ENCODE assay signal across 8 mouse cellular contexts in the genomic region with DNA sequence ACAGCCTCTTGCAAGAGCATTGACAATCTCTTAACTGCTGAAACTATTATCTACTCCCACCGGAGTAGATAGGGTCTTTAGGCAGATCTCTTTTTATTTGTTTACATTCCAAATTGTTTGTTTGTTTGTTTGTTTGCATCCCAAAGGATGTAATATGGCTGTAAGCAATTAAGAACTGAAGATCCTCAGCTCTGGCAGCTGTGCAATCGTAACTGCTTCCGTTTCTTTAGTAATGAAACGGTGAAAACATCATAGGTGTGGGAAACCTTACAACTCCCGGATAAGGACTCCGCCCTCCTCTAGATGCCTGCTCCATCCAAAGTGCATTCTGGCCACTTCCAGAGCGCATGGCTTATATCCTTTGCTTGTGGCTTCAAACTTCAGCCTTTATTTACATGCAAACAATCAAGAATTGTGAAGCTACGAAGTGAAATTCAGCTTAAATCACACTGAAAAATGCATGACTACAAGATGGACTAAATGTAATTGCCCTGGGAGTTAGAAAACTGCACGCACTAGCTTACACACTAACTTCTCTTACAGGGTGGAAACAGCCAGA. TPM values are rescaled to one million over a fixed set of nuclear protein-coding genes. Genes with fewer than 3 reads are reported as not detected.
DNase-seq lines count a peak whose midpoint lies in the region; ATAC-seq and TF ChIP-seq lines count a peak whose summit lies in the region.

No protein-coding gene starts in this region.

- H3K4me2 ChIP-seq in heart, embryonic 14.5 days (ENCODE audit: low read length): peak overlapping the region; percentile 87
- peak overlapping the region; percentile 68 for H3K4me2 ChIP-seq in forebrain, postnatal 0 days (ENCODE audit: low read depth)
- peak overlapping the region; percentile 85 for H3K4me2 ChIP-seq in liver, postnatal 0 days (ENCODE audit: low read depth, low read length)

- H3K4me1 ChIP-seq in heart, embryonic 14.5 days (ENCODE audit: control insufficient read depth in 2 of 2, insufficient read depth in 2 of 2, low read length in 2 of 2): peaks cover 7 to 28% of the 10 kb centered on the region in 2 experiments
- H3K4me1 ChIP-seq in G1E (ENCODE audit: insufficient read depth, low read depth, low read length): peaks cover 27% of the 10 kb centered on the region
- peaks cover 7% of the 10 kb centered on the region for H3K4me1 ChIP-seq in forebrain, postnatal 0 days (ENCODE audit: insufficient read depth)
- H3K4me1 ChIP-seq in liver, postnatal 0 days (ENCODE audit: insufficient read depth): peaks cover 24% of the 10 kb centered on the region

- peaks cover 20% of the 10 kb centered on the region for H3K36me3 ChIP-seq in heart, embryonic 14.5 days (ENCODE audit: control insufficient read depth, insufficient read depth, low read length)
- H3K36me3 ChIP-seq in G1E (replicated peaks): peaks cover 36% of the 10 kb centered on the region
- 0 out of 2 replicates have a peak, but pooled peaks cover 5% of the 10 kb centered on the region for H3K36me3 ChIP-seq in forebrain, postnatal 0 days (ENCODE audit: insufficient read depth)
- H3K36me3 ChIP-seq in liver, postnatal 0 days (replicated peaks; ENCODE audit: insufficient read depth, low read length): peaks cover 16% of the 10 kb centered on the region

- peak overlapping the region; percentile 84 for H3K9ac ChIP-seq in heart, embryonic 14.5 days (ENCODE audit: low read length)
- peak overlapping the region; percentile 53 for H3K9ac ChIP-seq in forebrain, postnatal 0 days
- H3K9ac ChIP-seq in liver, postnatal 0 days (replicated peaks): peak overlapping the region; percentile 85

- no peak for TF ChIP-seq EP300 in liver, postnatal 0 days (IDR thresholded peaks at IDR 0.05; ENCODE audit: low read depth)

- intact Hi-C loops in heart, postnatal 14 days (cut with DNase I): no loop called here

- ATAC-seq in heart, embryonic 14.5 days (ENCODE audit: insufficient number of reproducible peaks, insufficient read depth, low FRiP score, low read depth): no peak
- no peak for ATAC-seq in G1E (ENCODE audit: extremely low read depth, insufficient number of reproducible peaks, low FRiP score, poor library complexity, severe bottlenecking)
- no peak for ATAC-seq in forebrain, postnatal 0 days
- ATAC-seq in liver, postnatal 0 days: no peak

- no peaks in the 10 kb centered on the region for H3K27me3 ChIP-seq in heart, embryonic 14.5 days (ENCODE audit: control insufficient read depth, insufficient read depth, low read length)
- peaks cover 3% of the 10 kb centered on the region; the same call in 1 of the 2 replicates for H3K27me3 ChIP-seq in G1E (ENCODE audit: insufficient read depth, low read length)
- no peaks in the 10 kb centered on the region for H3K27me3 ChIP-seq in forebrain, postnatal 0 days (ENCODE audit: insufficient read depth, low read length)
- no peaks in the 10 kb centered on the region for H3K27me3 ChIP-seq in liver, postnatal 0 days (ENCODE audit: insufficient read depth, low read length)

- WGBS in heart, embryonic 14.5 days: 12% methylated on average over 9 of the region's 9 CpGs
- 10% methylated on average over 9 of the region's 9 CpGs for WGBS in forebrain, postnatal 0 days
- WGBS in liver, postnatal 0 days (ENCODE audit: insufficient replicate concordance): 7% methylated on average over 9 of the region's 9 CpGs

- H3K4me3 ChIP-seq in heart, embryonic 14.5 days (ENCODE audit: control insufficient read depth in 1 of 2, insufficient read depth in 1 of 2, low read depth in 1 of 2, low read length in 2 of 2): peak overlapping the region; percentile 91 to 93
- H3K4me3 ChIP-seq in G1E (ENCODE audit: low read depth, low read length): peak overlapping the region; percentile 88
- peak overlapping the region; percentile 77 for H3K4me3 ChIP-seq in forebrain, postnatal 0 days (ENCODE audit: low read depth, low read length)
- peak overlapping the region; percentile 84 for H3K4me3 ChIP-seq in liver, postnatal 0 days (ENCODE audit: low read depth, low read length)

- H3K27ac ChIP-seq in heart, embryonic 14.5 days (replicated peaks in 1 of 2; ENCODE audit: control insufficient read depth in 1 of 2, insufficient read depth in 1 of 2, low read depth in 2 of 2, low read length in 2 of 2): peak overlapping the region in 1 of 2 experiments; percentile 48; a peak in 1 of 4 replicates
- H3K27ac ChIP-seq in forebrain, postnatal 0 days (ENCODE audit: low read depth, low read length): no peak overlapping the region
- peak overlapping the region; percentile 75 for H3K27ac ChIP-seq in liver, postnatal 0 days (ENCODE audit: low read depth)

- no peak for DNase-seq in heart, postnatal 14 days
- no peak for DNase-seq in G1E (ENCODE audit: low spot score)
- DNase-seq in forebrain, postnatal 0 days: no peak
- no peak for DNase-seq in liver, postnatal 0 days
- DNase-seq in adrenal gland, adult (ENCODE audit: inconsistent age in 2 of 2, low spot score in 1 of 2): no peak
- DNase-seq in adrenal gland, postnatal 36 days: no peak
- no peak for DNase-seq in layer of hippocampus, adult 9-11 months

- TF ChIP-seq CTCF in G1E (IDR thresholded peaks at IDR 0.05; ENCODE audit: low read depth, low read length): no peak
- TF ChIP-seq CTCF in forebrain, postnatal 0 days (IDR thresholded peaks at IDR 0.05; ENCODE audit: low read depth): no peak
- TF ChIP-seq CTCF in liver, postnatal 0 days (IDR thresholded peaks at IDR 0.05; ENCODE audit: low read depth): no peak

- no peaks in the 10 kb centered on the region for H3K9me3 ChIP-seq in heart, embryonic 14.5 days (ENCODE audit: control insufficient read depth, low read length)
- no peaks in the 10 kb centered on the region for H3K9me3 ChIP-seq in G1E (replicated peaks)
- no peaks in the 10 kb centered on the region for H3K9me3 ChIP-seq in forebrain, postnatal 0 days (ENCODE audit: low read length)
- H3K9me3 ChIP-seq in liver, postnatal 0 days (ENCODE audit: low read length): no peaks in the 10 kb centered on the region

RNA-seq across cellular contexts. Expression of a gene that starts 0.7 kb away (rescaled TPM):
- 3.7 and 4.0 TPM in 2 replicates for polyA plus RNA-seq in heart, embryonic 14.5 days (2014; fragmentation: Nextera tagmentation; extraction: Ambion mirVana)
- 1 to 10 TPM; 2.1 TPM for total RNA-seq in heart, postnatal 14 days (2021)
- total RNA-seq in G1E (2014; fragmentation: Nextera tagmentation): 6.1 and 8.0 TPM in 2 replicates
- 14.5 and 17.6 TPM in 2 replicates for total RNA-seq in G1E (2017)
- 1.6 and 2.3 TPM in 2 replicates for polyA plus RNA-seq in G1E (2012)
- total RNA-seq in forebrain, postnatal 0 days (2014; rRNA removed): 2.2 and 2.4 TPM in 2 replicates
- 0.92 and 1.4 TPM in 2 replicates for polyA plus RNA-seq in forebrain, postnatal 0 days (2015; fragmentation: Nextera tagmentation; extraction: Ambion mirVana)
- polyA plus RNA-seq in liver, postnatal 0 days (2015; fragmentation: Nextera tagmentation; extraction: Ambion mirVana): 1.8 and 2.4 TPM in 2 replicates
- total RNA-seq in adrenal gland, postnatal 36 days (2021): 1 to 10 TPM; 2.6 to 2.7 TPM

RNA-seq across cellular contexts. Expression of a gene that starts 48.7 kb away (rescaled TPM):
- polyA plus RNA-seq in heart, embryonic 14.5 days (2014; fragmentation: Nextera tagmentation; extraction: Ambion mirVana): 192 and 208 TPM in 2 replicates
- total RNA-seq in heart, postnatal 14 days (2021): 10 to 100 TPM; 57.6 to 59.5 TPM
- total RNA-seq in G1E (2014; fragmentation: Nextera tagmentation): not detected in 2 replicates
- 0.11 TPM in 1 of 2 replicates, not detected in the other for total RNA-seq in G1E (2017)
- not detected in 2 replicates for polyA plus RNA-seq in G1E (2012)
- total RNA-seq in forebrain, postnatal 0 days (2014; rRNA removed): 575 and 636 TPM in 2 replicates
- polyA plus RNA-seq in forebrain, postnatal 0 days (2015; fragmentation: Nextera tagmentation; extraction: Ambion mirVana): 454 and 459 TPM in 2 replicates
- polyA plus RNA-seq in liver, postnatal 0 days (2015; fragmentation: Nextera tagmentation; extraction: Ambion mirVana): 27.9 and 30.7 TPM in 2 replicates
- total RNA-seq in adrenal gland, postnatal 36 days (2021): 100 to 1,000 TPM; 118 to 132 TPM

Comparison
In these comparisons a context has a peak if more than half of its experiments do, and no peak if none do; other contexts are left out.
1. RNA of a gene that starts 48.7 kb away (total RNA-seq): 575 to 636 TPM in forebrain, postnatal 0 days, 118 to 132 TPM in adrenal gland, postnatal 36 days and 57.6 to 59.5 TPM in heart, postnatal 14 days; 0.11 TPM in G1E; every median in the first group is over 10 times any median in the second.
2. Peak in every context shown above with its lines, with median percentiles within 50 percentile points of each other: H3K4me2 ChIP-seq, H3K4me3 ChIP-seq and H3K9ac ChIP-seq.